Mouse (Mus musculus) heart, embryonic 12.5 days (tissue): ENCODE measurements at regions not wholly inside any gene's neighbourhood (a gene's known extent, or its start where the extent isn't known, plus 50 kb on each side); places are given as distances from the start of the nearest gene placed in this dataset.
"Not testable (repeated sequence)": the region's sequence is repeated elsewhere in the genome, so short reads cannot be mapped to it uniquely, and the experiment has no call there.

Source experiments
- ATAC-seq: fragments of 200-750 bp; cut with Nextera tagmentation; 2 replicates; pipeline ENCODE4 v1.8.0; 2017; ENCODE audit warnings: moderate TSS enrichment, moderate library complexity; ENCODE audit not compliant: insufficient number of reproducible peaks, low FRiP score
- H3K27ac ChIP-seq: fragments of 300-500 bp; sonication (generic); 2 replicates; pipeline ENCODE4 v1.5.1; 2016; ENCODE audit warnings: mild to moderate bottlenecking, moderate library complexity; ENCODE audit not compliant: poor library complexity, severe bottlenecking
- H3K27me3 ChIP-seq: fragments of 300-500 bp; sonication (generic); replicated peaks from 2 replicates; pipeline ENCODE4 v1.6.1; 2016; ENCODE audit warnings: mild to moderate bottlenecking, moderate library complexity
- H3K36me3 ChIP-seq: fragments of 300-500 bp; sonication (generic); 2 replicates; pipeline ENCODE4 v1.6.1; 2016; ENCODE audit warnings: mild to moderate bottlenecking, moderate library complexity
- H3K4me1 ChIP-seq: fragments of 300-500 bp; sonication (generic); replicated peaks from 2 replicates; pipeline ENCODE4 v1.6.1; 2016; ENCODE audit warnings: mild to moderate bottlenecking
- H3K4me2 ChIP-seq: fragments of 300-500 bp; sonication (generic); 2 replicates; pipeline ENCODE4 v1.6.1; 2016; ENCODE audit warnings: mild to moderate bottlenecking, moderate library complexity
- H3K4me3 ChIP-seq: fragments of 300-500 bp; sonication (generic); 2 replicates; pipeline ENCODE4 v1.5.1; 2016; ENCODE audit warnings: mild to moderate bottlenecking
- H3K9ac ChIP-seq: fragments of 300-500 bp; sonication (generic); 2 replicates; pipeline ENCODE4 v1.6.1; 2016; ENCODE audit warnings: mild to moderate bottlenecking, moderate library complexity
- H3K9me3 ChIP-seq: fragments of 300-500 bp; sonication (generic); replicated peaks from 2 replicates; pipeline ENCODE4 v1.6.1; 2016; ENCODE audit warnings: mild to moderate bottlenecking, moderate library complexity
- whole genome bisulfite sequencing: fragments of 180-500 bp; shearing (Covaris S2); methylation state at CpG from one replicate; pipeline ENCODE4 v1.1.7; 2016; 5-methylcytosine and 5-hydroxymethylcytosine counted together

- Histone ChIP-seq H3K4me3 (no peak overlapping the region), H3K27me3 (no peaks in the 10 kb centered on the region), H3K36me3 (no peaks in the 10 kb centered on the region), H3K9me3 (0 out of 2 replicates have a peak, but pooled peaks cover 3% of the 10 kb centered on the region), H3K4me2 (no peak overlapping the region), H3K4me1 (no peaks in the 10 kb centered on the region), H3K27ac (no peak overlapping the region), H3K9ac (no peak overlapping the region)
- WGBS, result 81% methylated on average over 6 of the region's 6 CpGs
- no peak for ATAC-seq
These were observed 261.8 kb upstream of the Dcbld2 start for GRCm38 (mm10) chr16:58146479-58146878.

- Histone ChIP-seq H3K4me1 (no peaks in the 10 kb centered on the region), H3K9ac (no peak overlapping the region), H3K4me2 (no peak overlapping the region), H3K4me3 (no peak overlapping the region), H3K27ac (no peak overlapping the region), H3K27me3 (no peaks in the 10 kb centered on the region), H3K36me3 (no peaks in the 10 kb centered on the region), H3K9me3 (no peaks in the 10 kb centered on the region)
- no peak for ATAC-seq
- WGBS, result 36% methylated on average over 4 of the region's 4 CpGs
These were observed 252.7 kb upstream of the Dcbld2 start for GRCm38 (mm10) chr16:58155538-58155937.

GRCm38 (mm10) chr16:58178744-58179401 lies 229.4 kb upstream of the Dcbld2 start:
- no peak overlapping the region for H3K9ac ChIP-seq
- 67% methylated on average over 5 of the region's 5 CpGs for WGBS
- no peak for ATAC-seq
- no peaks in the 10 kb centered on the region for H3K4me1 ChIP-seq
- H3K27me3 ChIP-seq, result no peaks in the 10 kb centered on the region
- H3K27ac ChIP-seq, result no peak overlapping the region
- no peaks in the 10 kb centered on the region for H3K36me3 ChIP-seq
- no peak overlapping the region for H3K4me2 ChIP-seq
- no peak overlapping the region for H3K4me3 ChIP-seq
- H3K9me3 ChIP-seq, result no peaks in the 10 kb centered on the region

- not testable (repeated sequence) for H3K9me3 ChIP-seq, H3K27me3 ChIP-seq, H3K4me2 ChIP-seq, ATAC-seq, H3K36me3 ChIP-seq, H3K4me1 ChIP-seq, H3K27ac ChIP-seq, H3K4me3 ChIP-seq, H3K9ac ChIP-seq
These were observed 228.3 kb upstream of the Dcbld2 start for GRCm38 (mm10) chr16:58179981-58180380.

GRCm38 (mm10) chr16:58194619-58195497 lies 213.4 kb upstream of the Dcbld2 start:
- Histone ChIP-seq H3K27ac (no peak overlapping the region), H3K4me3 (no peak overlapping the region), H3K36me3 (no peaks in the 10 kb centered on the region), H3K27me3 (no peaks in the 10 kb centered on the region), H3K9me3 (no peaks in the 10 kb centered on the region), H3K4me1 (no peaks in the 10 kb centered on the region; the same call in 1 of the 2 replicates), H3K4me2 (no peak overlapping the region), H3K9ac (no peak overlapping the region)
- WGBS, result 83% methylated on average over 5 of the region's 5 CpGs
- ATAC-seq, result no peak

- H3K27me3 ChIP-seq, result no peaks in the 10 kb centered on the region
- H3K9me3 ChIP-seq, result 0 out of 2 replicates have a peak, but pooled peaks cover 3% of the 10 kb centered on the region
- 39% methylated on average over 2 of the region's 2 CpGs for WGBS
- no peak overlapping the region for H3K4me3 ChIP-seq
- no peak for ATAC-seq
- H3K4me2 ChIP-seq, result no peak overlapping the region
- no peak overlapping the region for H3K9ac ChIP-seq
- H3K4me1 ChIP-seq, result no peaks in the 10 kb centered on the region
- no peaks in the 10 kb centered on the region for H3K36me3 ChIP-seq
- H3K27ac ChIP-seq, result no peak overlapping the region
These were observed 196.4 kb upstream of the Dcbld2 start for GRCm38 (mm10) chr16:58211872-58212271.

- no peak overlapping the region for H3K4me3 ChIP-seq
- H3K4me1 ChIP-seq, result no peaks in the 10 kb centered on the region
- no peaks in the 10 kb centered on the region for H3K27me3 ChIP-seq
- ATAC-seq, result no peak
- H3K36me3 ChIP-seq, result no peaks in the 10 kb centered on the region
- no peak overlapping the region for H3K4me2 ChIP-seq
- H3K27ac ChIP-seq, result no peak overlapping the region
- H3K9ac ChIP-seq, result no peak overlapping the region
- H3K9me3 ChIP-seq, result no peaks in the 10 kb centered on the region
These were observed 173.6 kb upstream of the Dcbld2 start for GRCm38 (mm10) chr16:58234686-58235085.

- H3K4me1 ChIP-seq, result no peaks in the 10 kb centered on the region
- H3K27ac ChIP-seq, result no peak overlapping the region
- 56% methylated on average over 1 of the region's 1 CpGs for WGBS
- H3K9ac ChIP-seq, result no peak overlapping the region
- H3K9me3 ChIP-seq, result no peaks in the 10 kb centered on the region
- no peak overlapping the region for H3K4me3 ChIP-seq
- H3K4me2 ChIP-seq, result no peak overlapping the region
- no peaks in the 10 kb centered on the region for H3K36me3 ChIP-seq
- no peak for ATAC-seq
- no peaks in the 10 kb centered on the region for H3K27me3 ChIP-seq
These were observed 171.4 kb upstream of the Dcbld2 start for GRCm38 (mm10) chr16:58236857-58237256.

GRCm38 (mm10) chr16:58276281-58276680 lies 132.0 kb upstream of the Dcbld2 start:
- Histone ChIP-seq H3K27me3 (no peaks in the 10 kb centered on the region), H3K4me1 (no peaks in the 10 kb centered on the region), H3K4me3 (no peak overlapping the region), H3K9ac (no peak overlapping the region), H3K9me3 (no peaks in the 10 kb centered on the region), H3K27ac (no peak overlapping the region), H3K36me3 (no peaks in the 10 kb centered on the region), H3K4me2 (no peak overlapping the region)
- WGBS, result 79% methylated on average over 3 of the region's 3 CpGs
- ATAC-seq, result no peak

- H3K27me3 ChIP-seq, result no peaks in the 10 kb centered on the region
- no peak overlapping the region for H3K27ac ChIP-seq
- H3K9me3 ChIP-seq, result no peaks in the 10 kb centered on the region
- H3K9ac ChIP-seq, result no peak overlapping the region
- WGBS, result 46% methylated on average over 3 of the region's 3 CpGs
- no peak overlapping the region for H3K4me3 ChIP-seq
- H3K4me1 ChIP-seq, result no peaks in the 10 kb centered on the region
- H3K4me2 ChIP-seq, result no peak overlapping the region
- no peaks in the 10 kb centered on the region for H3K36me3 ChIP-seq
- ATAC-seq, result no peak
These were observed 126.8 kb upstream of the Dcbld2 start for GRCm38 (mm10) chr16:58281474-58281873.

GRCm38 (mm10) chr16:58294457-58294856 lies 113.8 kb upstream of the Dcbld2 start:
- Histone ChIP-seq H3K27me3 (no peaks in the 10 kb centered on the region), H3K27ac (no peak overlapping the region), H3K9ac (no peak overlapping the region), H3K9me3 (no peaks in the 10 kb centered on the region; the same call in 1 of the 2 replicates), H3K36me3 (no peaks in the 10 kb centered on the region), H3K4me1 (peaks cover 10% of the 10 kb centered on the region; the same call in 1 of the 2 replicates), H3K4me3 (no peak overlapping the region), H3K4me2 (no peak overlapping the region)
- ATAC-seq, result no peak
- WGBS, result 31% methylated on average over 3 of the region's 3 CpGs
